Mouse (Mus musculus): ENCODE data around the gene Smco2. TPM values are rescaled to one million over a fixed set of nuclear protein-coding genes. Genes with fewer than 3 reads are reported as not detected.

The Smco2 gene
- polyA plus RNA-seq, 1 experiment from 2014 or later = not detected

- H3K27me3 ChIP-seq = peaks cover 18% of the 10 kb centered on the region
- peak within 1 kb of the TSS; percentile 35 for H3K27ac ChIP-seq
- H3K9ac ChIP-seq = peak within 1 kb of the TSS; percentile 72
- H3K4me3 ChIP-seq = peak within 1 kb of the TSS; percentile 67
- H3K4me1 ChIP-seq = peaks cover 17% of the 10 kb centered on the region
- peak; percentile 98 for ATAC-seq (ENCODE audit: low FRiP score)
- peak within 1 kb of the TSS; percentile 71 for H3K4me2 ChIP-seq (replicated peaks)
- under 1% methylated on average over 75 of the region's 80 CpGs for WGBS
- H3K9me3 ChIP-seq (replicated peaks) = no peaks in the 10 kb centered on the region
- no peaks in the 10 kb centered on the region for H3K36me3 ChIP-seq
Measured at GRCm38 (mm10) chr6:146887958-146888659, 38.2 kb downstream of the Smco2 start, which contains the start of gene Ppfibp1. Gene Ppfibp1, plus strand, starts transcription at chr6:146888487.

- Histone ChIP-seq H3K4me3 (peak overlapping the region; percentile 67), H3K9ac (peak overlapping the region; percentile 72), H3K4me2 (replicated peaks) (peak overlapping the region; percentile 71), H3K27me3 (peaks cover 18% of the 10 kb centered on the region), H3K27ac (peak overlapping the region; percentile 35; the same call in 1 of the 2 replicates), H3K4me1 (peaks cover 17% of the 10 kb centered on the region), H3K36me3 (no peaks in the 10 kb centered on the region), H3K9me3 (replicated peaks) (no peaks in the 10 kb centered on the region)
- WGBS = 9% methylated on average over 26 of the region's 26 CpGs
- ATAC-seq (ENCODE audit: low FRiP score) = peak; percentile 79
Measured at GRCm38 (mm10) chr6:146888660-146889490, 39.0 kb downstream of the Smco2 start.

DNA sequence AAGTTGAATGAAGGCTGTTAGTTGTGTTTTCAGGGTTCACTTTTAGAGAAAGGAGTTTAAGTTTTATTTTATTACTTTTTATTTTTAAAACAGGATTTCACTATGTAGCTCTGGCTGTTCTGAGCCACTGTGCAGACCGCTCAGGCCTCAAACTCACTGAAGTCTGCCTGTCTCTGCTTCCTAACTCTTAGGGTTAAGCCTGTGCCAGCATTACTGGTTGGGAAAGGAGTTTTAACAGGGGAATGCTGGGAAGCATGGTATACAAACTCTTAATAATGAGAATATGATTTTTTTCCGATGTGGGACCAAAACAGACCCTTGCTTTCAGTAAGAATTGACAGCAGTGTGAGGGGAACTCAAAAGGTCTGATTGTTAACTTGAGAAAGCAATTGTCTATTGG is 40.3 kb downstream of the Smco2 start:
- Histone ChIP-seq H3K4me2 (replicated peaks) (peak overlapping the region; percentile 71; the same call in 1 of the 2 replicates), H3K9me3 (replicated peaks) (no peaks in the 10 kb centered on the region), H3K27ac (no peak overlapping the region), H3K36me3 (no peaks in the 10 kb centered on the region), H3K9ac (no peak overlapping the region), H3K4me3 (no peak overlapping the region), H3K27me3 (peaks cover 18% of the 10 kb centered on the region), H3K4me1 (peaks cover 17% of the 10 kb centered on the region)
- 54% methylated on average over 2 of the region's 2 CpGs for WGBS
- ATAC-seq (ENCODE audit: low FRiP score) = no peak

GRCm38 (mm10) chr6:146890633-146891032 is 40.7 kb downstream of the Smco2 start:
- ATAC-seq (ENCODE audit: low FRiP score) = no peak
- Histone ChIP-seq H3K27ac (no peak overlapping the region), H3K27me3 (peaks cover 18% of the 10 kb centered on the region), H3K4me2 (replicated peaks) (peak overlapping the region; percentile 71), H3K4me1 (peaks cover 17% of the 10 kb centered on the region), H3K4me3 (no peak overlapping the region), H3K9ac (no peak overlapping the region), H3K36me3 (no peaks in the 10 kb centered on the region), H3K9me3 (replicated peaks) (no peaks in the 10 kb centered on the region)

GRCm38 (mm10) chr6:146893890-146894289 is 44.0 kb downstream of the Smco2 start:
- Histone ChIP-seq H3K27ac (no peak overlapping the region), H3K9me3 (replicated peaks) (no peaks in the 10 kb centered on the region), H3K4me1 (peaks cover 11% of the 10 kb centered on the region), H3K9ac (no peak overlapping the region), H3K4me2 (replicated peaks) (no peak overlapping the region), H3K27me3 (peaks cover 11% of the 10 kb centered on the region), H3K36me3 (no peaks in the 10 kb centered on the region), H3K4me3 (no peak overlapping the region)
- WGBS = 79% methylated on average over 2 of the region's 2 CpGs
- ATAC-seq (ENCODE audit: low FRiP score) = no peak

- WGBS = 87% methylated on average over 6 of the region's 6 CpGs
- H3K36me3 ChIP-seq = no peaks in the 10 kb centered on the region
- H3K4me2 ChIP-seq (replicated peaks) = no peak overlapping the region
- H3K27ac ChIP-seq = no peak overlapping the region
- no peaks in the 10 kb centered on the region for H3K9me3 ChIP-seq (replicated peaks)
- H3K4me3 ChIP-seq = no peak overlapping the region
- H3K9ac ChIP-seq = no peak overlapping the region
- ATAC-seq (ENCODE audit: low FRiP score) = no peak
- no peaks in the 10 kb centered on the region for H3K27me3 ChIP-seq
- H3K4me1 ChIP-seq = peaks cover 4% of the 10 kb centered on the region
Measured at GRCm38 (mm10) chr6:146898709-146899108, 48.8 kb downstream of the Smco2 start.

DNA sequence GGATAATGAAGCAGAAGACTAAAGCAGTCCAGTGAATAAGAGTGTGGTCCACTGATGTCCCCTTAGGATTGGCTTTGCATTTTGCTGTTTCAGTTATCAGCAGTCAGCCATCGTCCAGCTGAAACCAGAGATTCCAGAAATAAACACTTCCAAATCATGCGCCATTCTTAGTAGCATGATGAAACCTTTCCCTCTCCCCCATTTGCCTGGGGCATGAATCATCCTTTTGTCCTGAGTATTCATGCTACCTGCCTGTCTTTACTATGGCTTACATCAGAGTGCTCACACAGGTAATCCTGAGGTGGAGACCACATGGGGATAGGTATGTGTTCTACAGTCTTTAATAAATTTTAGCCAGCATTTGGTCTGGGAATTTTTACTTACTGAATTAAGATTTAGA is 49.7 kb downstream of the Smco2 start:
- Histone ChIP-seq H3K9ac (no peak overlapping the region), H3K27me3 (no peaks in the 10 kb centered on the region), H3K4me1 (peaks cover 4% of the 10 kb centered on the region), H3K4me3 (no peak overlapping the region), H3K9me3 (replicated peaks) (no peaks in the 10 kb centered on the region), H3K4me2 (replicated peaks) (no peak overlapping the region), H3K36me3 (no peaks in the 10 kb centered on the region), H3K27ac (no peak overlapping the region)
- ATAC-seq (ENCODE audit: low FRiP score) = no peak
- WGBS = 81% methylated on average over 2 of the region's 2 CpGs

- Histone ChIP-seq H3K9me3 (replicated peaks) (no peaks in the 10 kb centered on the region), H3K4me1 (peaks cover 4% of the 10 kb centered on the region), H3K36me3 (no peaks in the 10 kb centered on the region), H3K27ac (no peak overlapping the region), H3K4me2 (replicated peaks) (no peak overlapping the region), H3K27me3 (no peaks in the 10 kb centered on the region), H3K4me3 (no peak overlapping the region), H3K9ac (no peak overlapping the region)
- WGBS = 92% methylated on average over 4 of the region's 4 CpGs
- ATAC-seq (ENCODE audit: low FRiP score) = no peak
Measured at GRCm38 (mm10) chr6:146901929-146902328, 52.0 kb downstream of the Smco2 start.

GRCm38 (mm10) chr6:146903632-146904031 is 53.7 kb downstream of the Smco2 start:
- Histone ChIP-seq H3K9ac (no peak overlapping the region), H3K36me3 (no peaks in the 10 kb centered on the region), H3K4me1 (peaks cover 3% of the 10 kb centered on the region), H3K9me3 (replicated peaks) (no peaks in the 10 kb centered on the region), H3K4me3 (no peak overlapping the region), H3K27me3 (no peaks in the 10 kb centered on the region), H3K4me2 (replicated peaks) (no peak overlapping the region), H3K27ac (no peak overlapping the region)
- ATAC-seq (ENCODE audit: low FRiP score) = no peak
- WGBS = 89% methylated on average over 2 of the region's 2 CpGs

- H3K4me2 ChIP-seq (replicated peaks) = no peak overlapping the region
- 91% methylated on average over 3 of the region's 3 CpGs for WGBS
- H3K4me1 ChIP-seq = no peaks in the 10 kb centered on the region
- no peak overlapping the region for H3K9ac ChIP-seq
- H3K9me3 ChIP-seq (replicated peaks) = no peaks in the 10 kb centered on the region
- no peaks in the 10 kb centered on the region for H3K36me3 ChIP-seq
- no peak overlapping the region for H3K27ac ChIP-seq
- no peak overlapping the region for H3K4me3 ChIP-seq
- H3K27me3 ChIP-seq = no peaks in the 10 kb centered on the region
- ATAC-seq (ENCODE audit: low FRiP score) = no peak
Measured at GRCm38 (mm10) chr6:146904707-146905106, 54.8 kb downstream of the Smco2 start.

- 83% methylated on average over 3 of the region's 3 CpGs for WGBS
- H3K27me3 ChIP-seq = no peaks in the 10 kb centered on the region
- H3K36me3 ChIP-seq = no peaks in the 10 kb centered on the region
- no peak overlapping the region for H3K4me3 ChIP-seq
- ATAC-seq (ENCODE audit: low FRiP score) = no peak
- H3K9ac ChIP-seq = no peak overlapping the region
- H3K4me1 ChIP-seq = no peaks in the 10 kb centered on the region
- H3K27ac ChIP-seq = no peak overlapping the region
- H3K9me3 ChIP-seq (replicated peaks) = no peaks in the 10 kb centered on the region
- H3K4me2 ChIP-seq (replicated peaks) = no peak overlapping the region
Measured at GRCm38 (mm10) chr6:146906000-146906786, 56.3 kb downstream of the Smco2 start.
